18 mouse cellular contexts compared by ENCODE assay signal in genomic region chr13:37298856-37299255, GRCm38 (mm10). TPM values are rescaled to one million over a fixed set of nuclear protein-coding genes. Genes with fewer than 3 reads are reported as not detected.
DNase-seq lines count a peak whose midpoint lies in the region; ATAC-seq and TF ChIP-seq lines count a peak whose summit lies in the region.
"Had no signal": no experiment of that assay in that cellular context is flagged by ENCODE, and none has a peak within 500 bp of the region (broad histone marks: within the 10 kb centered on the region; RNA-seq: fewer than 3 reads in every experiment).

No protein-coding gene starts in this region.

- intact Hi-C loops in heart, postnatal 14 days (cut with DNase I), result no loop called here

- H3K9ac ChIP-seq in lung, embryonic 14.5 days, result no peak overlapping the region
- H3K9ac ChIP-seq: embryonic facial prominence, embryonic 15.5 days; forebrain, embryonic 12.5 days; liver, embryonic 14.5 days; midbrain, embryonic 12.5 days; stomach, embryonic 15.5 days had no signal

- no peak for TF ChIP-seq CTCF in lung, embryonic 14.5 days (IDR thresholded peaks at IDR 0.05; ENCODE audit: low read depth)
- TF ChIP-seq CTCF in lung, adult 2 months (IDR thresholded peaks at IDR 0.05; ENCODE audit: insufficient read depth, low read length), result no peak

- H3K27ac ChIP-seq in lung, embryonic 14.5 days (ENCODE audit: low read depth), result no peak overlapping the region
- H3K27ac ChIP-seq: embryonic facial prominence, embryonic 15.5 days; forebrain, embryonic 12.5 days; liver, embryonic 14.5 days; midbrain, embryonic 12.5 days; stomach, embryonic 15.5 days had no signal

- DNase-seq in adrenal gland, adult 2 months, result peak; percentile 19
- DNase-seq in adrenal gland, adult (ENCODE audit: inconsistent age in 2 of 2, low spot score in 1 of 2), result no peak
- peak; percentile 13 to 25 for DNase-seq in heart, postnatal 14 days
- no peak for DNase-seq in heart, adult 8-10 months (ENCODE audit: low spot score)
- peak; percentile 43 for DNase-seq in lung, embryonic 14.5 days
- no peak for DNase-seq in lung, adult 2 months
- no peak for DNase-seq in B cell, adult 2 months
- DNase-seq in testis, postnatal 10 days (ENCODE audit: low spot score), result no peak
- DNase-seq: cerebellum, adult 18-20 months; lung, postnatal 4 days; spleen, adult 18-20 months had no signal

- no peak overlapping the region for H3K4me3 ChIP-seq in lung, embryonic 14.5 days (ENCODE audit: low read depth, low read length)
- H3K4me3 ChIP-seq in lung, adult 2 months (replicated peaks; ENCODE audit: extremely low read depth, low read depth, low read length), result no peak overlapping the region
- H3K4me3 ChIP-seq: embryonic facial prominence, embryonic 15.5 days; forebrain, embryonic 12.5 days; midbrain, embryonic 12.5 days; myocyte; stomach, embryonic 15.5 days had no signal

- no peaks in the 10 kb centered on the region for H3K27me3 ChIP-seq in lung, embryonic 14.5 days (ENCODE audit: insufficient read depth, low read length)
- H3K27me3 ChIP-seq: embryonic facial prominence, embryonic 15.5 days; forebrain, embryonic 12.5 days; midbrain, embryonic 12.5 days; stomach, embryonic 15.5 days had no signal

- WGBS in lung, embryonic 14.5 days, result 23% methylated on average over 1 of the region's 1 CpGs
- 14% methylated on average over 1 of the region's 1 CpGs for WGBS in lung, adult 2 months

- H3K4me1 ChIP-seq in lung, embryonic 14.5 days (ENCODE audit: insufficient read depth), result no peaks in the 10 kb centered on the region
- H3K4me1 ChIP-seq in lung, adult 2 months (ENCODE audit: control insufficient read depth, insufficient read depth, low read length), result no peaks in the 10 kb centered on the region
- H3K4me1 ChIP-seq: embryonic facial prominence, embryonic 15.5 days; midbrain, embryonic 12.5 days; stomach, embryonic 15.5 days had no signal

- H3K36me3 ChIP-seq in lung, embryonic 14.5 days (ENCODE audit: insufficient read depth), result no peaks in the 10 kb centered on the region
- H3K36me3 ChIP-seq: embryonic facial prominence, embryonic 15.5 days; forebrain, embryonic 12.5 days; midbrain, embryonic 12.5 days; stomach, embryonic 15.5 days had no signal

- no peak for ATAC-seq in lung, embryonic 14.5 days (ENCODE audit: insufficient read depth)
- ATAC-seq: inflammation-experienced regulatory T-cells, adult 6 months had no signal

- H3K4me2 ChIP-seq in lung, embryonic 14.5 days, result no peak overlapping the region
- H3K4me2 ChIP-seq: embryonic facial prominence, embryonic 15.5 days; forebrain, embryonic 12.5 days; midbrain, embryonic 12.5 days; stomach, embryonic 15.5 days had no signal

- no peak for TF ChIP-seq POLR2A in lung, adult 2 months (IDR thresholded peaks at IDR 0.05; ENCODE audit: borderline replicate concordance, extremely low read depth, low read depth, low read length)

- H3K9me3 ChIP-seq in lung, embryonic 14.5 days (ENCODE audit: low read depth, low read length), result no peaks in the 10 kb centered on the region
- H3K9me3 ChIP-seq: embryonic facial prominence, embryonic 15.5 days; forebrain, embryonic 12.5 days; midbrain, embryonic 12.5 days; stomach, embryonic 15.5 days had no signal

RNA-seq across cellular contexts. Expression of gene Ly86, which starts 46.2 kb away (rescaled TPM):
- total RNA-seq in adrenal gland, adult 2 months (2021), result 1 to 10 TPM; 5.9 to 6.0 TPM
- 2.1 and 2.4 TPM in 2 replicates for polyA plus RNA-seq in adrenal gland, adult 2 months (2012; rRNA removed)
- 1 to 10 TPM; 3.1 to 3.3 TPM for total RNA-seq in heart, postnatal 14 days (2021)
- total RNA-seq in heart, adult 8-10 months (2022), result 1 to 10 TPM; 1.2 to 1.7 (median 1.4) TPM
- 11.9 and 15.1 TPM in 2 replicates for polyA plus RNA-seq in lung, embryonic 14.5 days (2014; fragmentation: Nextera tagmentation; extraction: Ambion mirVana)
- polyA plus RNA-seq in lung, adult 2 months (2012; rRNA removed), result 6.6 and 6.9 TPM in 2 replicates
- polyA plus RNA-seq: myocyte had no signal

Comparison
In these comparisons a context has a peak if more than half of its experiments do, and no peak if none do; other contexts are left out.
1. DNase-seq: peak in adrenal gland, adult 2 months (single experiment), heart, postnatal 14 days (2 of 2) and lung, embryonic 14.5 days (single experiment); none in adrenal gland, adult (0 of 2), heart, adult 8-10 months (single experiment), lung, adult 2 months (single experiment), B cell, adult 2 months (0 of 2) and testis, postnatal 10 days (single experiment).